9 mouse cellular contexts compared by ENCODE assay signal in genomic region chr4:124135165-124135470, GRCm38 (mm10).
DNase-seq lines count a peak whose midpoint lies in the region; ATAC-seq and TF ChIP-seq lines count a peak whose summit lies in the region.
"Had no signal": no experiment of that assay in that cellular context is flagged by ENCODE, and none has a peak within 500 bp of the region (broad histone marks: within the 10 kb centered on the region; RNA-seq: fewer than 3 reads in every experiment).

No protein-coding gene starts in this region.

- no peak overlapping the region for H3K4me2 ChIP-seq in forebrain, embryonic 16.5 days (ENCODE audit: low read length)
- H3K4me2 ChIP-seq in limb, embryonic 13.5 days (replicated peaks), result 0 out of 2 replicates have a peak overlapping the region, but pooled peaks have one; percentile 16
- H3K4me2 ChIP-seq in liver, postnatal 0 days (ENCODE audit: low read depth, low read length), result no peak overlapping the region
- H3K4me2 ChIP-seq: liver, embryonic 13.5 days had no signal

- WGBS in forebrain, embryonic 16.5 days, result 22% methylated on average over 6 of the region's 6 CpGs
- WGBS in kidney, adult 2 months, result 28% methylated on average over 6 of the region's 6 CpGs
- WGBS in limb, embryonic 13.5 days, result 25% methylated on average over 6 of the region's 6 CpGs
- 58% methylated on average over 6 of the region's 6 CpGs for WGBS in lung, adult 2 months
- WGBS in liver, postnatal 0 days (ENCODE audit: insufficient replicate concordance), result 72% methylated on average over 6 of the region's 6 CpGs

- H3K9me3 ChIP-seq in forebrain, embryonic 16.5 days (ENCODE audit: control insufficient read depth, low read length), result no peaks in the 10 kb centered on the region
- no peaks in the 10 kb centered on the region for H3K9me3 ChIP-seq in limb, embryonic 13.5 days
- no peaks in the 10 kb centered on the region for H3K9me3 ChIP-seq in liver, postnatal 0 days (ENCODE audit: low read length)
- H3K9me3 ChIP-seq: liver, embryonic 13.5 days had no signal

- TF ChIP-seq CTCF in kidney, adult 2 months (conservative IDR thresholded peaks at IDR 0.05; ENCODE audit: insufficient read depth, insufficient read length, low read depth, low read length), result no peak
- TF ChIP-seq CTCF in lung, adult 2 months (IDR thresholded peaks at IDR 0.05; ENCODE audit: insufficient read depth, low read length), result no peak
- TF ChIP-seq CTCF in liver, postnatal 0 days (IDR thresholded peaks at IDR 0.05; ENCODE audit: low read depth), result no peak

- no peak for TF ChIP-seq POLR2A in kidney, adult 2 months (IDR thresholded peaks at IDR 0.05; ENCODE audit: low read depth, low read length)
- TF ChIP-seq POLR2A in lung, adult 2 months (IDR thresholded peaks at IDR 0.05; ENCODE audit: borderline replicate concordance, extremely low read depth, low read depth, low read length), result no peak

- H3K9ac ChIP-seq in forebrain, embryonic 16.5 days (replicated peaks; ENCODE audit: low read depth, low read length), result no peak overlapping the region
- no peak overlapping the region for H3K9ac ChIP-seq in limb, embryonic 13.5 days
- no peak overlapping the region for H3K9ac ChIP-seq in liver, postnatal 0 days (replicated peaks)
- H3K9ac ChIP-seq: liver, embryonic 13.5 days had no signal

- peak; percentile 18 for DNase-seq in layer of hippocampus, adult 11-12 months (ENCODE audit: low spot score)
- DNase-seq in layer of hippocampus, adult 9-10 months (ENCODE audit: low spot score), result no peak
- DNase-seq in kidney, adult 2 months, result peak; percentile 82
- DNase-seq in gastrocnemius, adult 8-10 months (ENCODE audit: low spot score in 2 of 2), result no peak
- no peak for DNase-seq in lung, adult 2 months
- no peak for DNase-seq in liver, postnatal 0 days
- DNase-seq: liver, embryonic 13.5 days had no signal

- H3K27ac ChIP-seq in forebrain, embryonic 16.5 days (ENCODE audit: low read length), result no peak overlapping the region
- H3K27ac ChIP-seq in kidney, adult 2 months (ENCODE audit: insufficient read depth, low read depth, low read length), result no peak overlapping the region
- H3K27ac ChIP-seq in limb, embryonic 13.5 days, result peak overlapping the region; percentile 48; the same call in 1 of the 2 replicates
- H3K27ac ChIP-seq in liver, postnatal 0 days (ENCODE audit: low read depth), result no peak overlapping the region
- H3K27ac ChIP-seq: liver, embryonic 13.5 days had no signal

- peak; percentile 92 for ATAC-seq in forebrain, embryonic 16.5 days
- ATAC-seq in limb, embryonic 13.5 days (ENCODE audit: low FRiP score, low read depth), result 0 out of 2 replicates have a peak, but pooled peaks have one; percentile 29
- no peak for ATAC-seq in liver, postnatal 0 days

- H3K4me1 ChIP-seq in forebrain, embryonic 16.5 days (replicated peaks; ENCODE audit: control insufficient read depth, insufficient read depth, low read length), result peaks cover 8% of the 10 kb centered on the region
- H3K4me1 ChIP-seq in kidney, adult 2 months (ENCODE audit: control insufficient read depth, insufficient read depth, low read length), result no peaks in the 10 kb centered on the region
- H3K4me1 ChIP-seq in limb, embryonic 13.5 days, result peaks cover 28% of the 10 kb centered on the region
- H3K4me1 ChIP-seq in lung, adult 2 months (ENCODE audit: control insufficient read depth, insufficient read depth, low read length), result no peaks in the 10 kb centered on the region
- no peaks in the 10 kb centered on the region for H3K4me1 ChIP-seq in liver, postnatal 0 days (ENCODE audit: insufficient read depth)
- H3K4me1 ChIP-seq: liver, embryonic 13.5 days had no signal

- H3K27me3 ChIP-seq in forebrain, embryonic 16.5 days (replicated peaks; ENCODE audit: control insufficient read depth, insufficient read depth, low read length), result no peaks in the 10 kb centered on the region
- H3K27me3 ChIP-seq in kidney, adult 2 months (replicated peaks; ENCODE audit: control insufficient read depth, insufficient read depth, low read length), result no peaks in the 10 kb centered on the region
- H3K27me3 ChIP-seq in limb, embryonic 13.5 days, result peaks cover 14% of the 10 kb centered on the region; the same call in 1 of the 2 replicates
- H3K27me3 ChIP-seq in liver, postnatal 0 days (ENCODE audit: insufficient read depth, low read length), result no peaks in the 10 kb centered on the region
- H3K27me3 ChIP-seq: liver, embryonic 13.5 days had no signal

- H3K36me3 ChIP-seq in forebrain, embryonic 16.5 days (ENCODE audit: control insufficient read depth, insufficient read depth), result no peaks in the 10 kb centered on the region
- H3K36me3 ChIP-seq in kidney, adult 2 months (ENCODE audit: control insufficient read depth, insufficient read depth, low read length), result no peaks in the 10 kb centered on the region
- H3K36me3 ChIP-seq in limb, embryonic 13.5 days, result no peaks in the 10 kb centered on the region
- H3K36me3 ChIP-seq in liver, postnatal 0 days (replicated peaks; ENCODE audit: insufficient read depth, low read length), result no peaks in the 10 kb centered on the region
- H3K36me3 ChIP-seq: liver, embryonic 13.5 days had no signal

- H3K4me3 ChIP-seq in forebrain, embryonic 16.5 days (replicated peaks; ENCODE audit: low read length), result no peak overlapping the region
- H3K4me3 ChIP-seq in kidney, adult 2 months (ENCODE audit: insufficient read depth, low read depth, low read length), result no peak overlapping the region
- no peak overlapping the region for H3K4me3 ChIP-seq in limb, embryonic 13.5 days
- H3K4me3 ChIP-seq in lung, adult 2 months (replicated peaks; ENCODE audit: extremely low read depth, low read depth, low read length), result no peak overlapping the region
- no peak overlapping the region for H3K4me3 ChIP-seq in liver, postnatal 0 days (ENCODE audit: low read depth, low read length)
- H3K4me3 ChIP-seq: liver, embryonic 13.5 days had no signal

- no peak for TF ChIP-seq EP300 in liver, postnatal 0 days (IDR thresholded peaks at IDR 0.05; ENCODE audit: low read depth)

Comparison
In these comparisons a context has a peak if more than half of its experiments do, and no peak if none do; other contexts are left out.
1. DNase-seq: peak in layer of hippocampus, adult 11-12 months (single experiment) and kidney, adult 2 months (single experiment); none in layer of hippocampus, adult 9-10 months (single experiment), gastrocnemius, adult 8-10 months (0 of 2), lung, adult 2 months (single experiment) and liver, postnatal 0 days (single experiment).